Mouse (Mus musculus): ENCODE results near the gene Plppr1. TPM values are rescaled to one million over a fixed set of nuclear protein-coding genes. Genes with fewer than 3 reads are reported as not detected.

Plppr1 gene
- polyA plus RNA-seq, 1 experiment = not detected

GRCm38 (mm10) chr4:49041655-49042054, 17.4 kb upstream of the Plppr1 start:
- no peaks in the 10 kb centered on the region for H3K27me3 ChIP-seq (ENCODE audit: control insufficient read depth, insufficient read depth, insufficient read length)
- no peak for TF ChIP-seq TCF12 (IDR thresholded peaks at IDR 0.05; ENCODE audit: insufficient read depth, poor library complexity, severe bottlenecking)
- no peak for TF ChIP-seq TCF3 (IDR thresholded peaks at IDR 0.05; ENCODE audit: insufficient read length, low read depth)
- no peak for TF ChIP-seq E2F4 (IDR thresholded peaks at IDR 0.05; ENCODE audit: insufficient read depth)
- TF ChIP-seq MYOG (IDR thresholded peaks at IDR 0.05; ENCODE audit: control insufficient read depth in 1 of 3, insufficient read depth in 1 of 3, insufficient read length in 2 of 3, low read depth in 2 of 3) = no peak
- TF ChIP-seq SRF (IDR thresholded peaks at IDR 0.05; ENCODE audit: control insufficient read depth, insufficient read length, low read depth) = no peak
- no peak for TF ChIP-seq MYOD1 (IDR thresholded peaks at IDR 0.05; ENCODE audit: control insufficient read depth in 1 of 3, insufficient read length in 2 of 3, low read depth in 2 of 3)
- no peak for TF ChIP-seq MAX (IDR thresholded peaks at IDR 0.05; ENCODE audit: low read depth)
- no peak for TF ChIP-seq USF1 (IDR thresholded peaks at IDR 0.05; ENCODE audit: low read depth)
- TF ChIP-seq POLR2A (IDR thresholded peaks at IDR 0.05; ENCODE audit: insufficient read length, low read depth) = no peak
- TF ChIP-seq POLR2AphosphoS2 (IDR thresholded peaks at IDR 0.05; ENCODE audit: insufficient read length, low read depth) = no peak
- TF ChIP-seq CEBPB (IDR thresholded peaks at IDR 0.05; ENCODE audit: insufficient read depth, poor library complexity, severe bottlenecking) = no peak
- no peak for TF ChIP-seq REST (IDR thresholded peaks at IDR 0.05; ENCODE audit: insufficient read depth, insufficient read length)
- no peak overlapping the region for H3ac ChIP-seq (ENCODE audit: control insufficient read depth, insufficient read length)
- no peaks in the 10 kb centered on the region for H3K79me2 ChIP-seq (ENCODE audit: control insufficient read depth, insufficient read depth)
- H3K36me3 ChIP-seq (ENCODE audit: control insufficient read depth, insufficient read depth) = no peaks in the 10 kb centered on the region
- no peak overlapping the region for H3K4me2 ChIP-seq (ENCODE audit: low read depth)
- no peak overlapping the region for H3K4me3 ChIP-seq

- Histone ChIP-seq H3ac (ENCODE audit: control insufficient read depth, insufficient read length) (no peak overlapping the region), H3K27me3 (ENCODE audit: control insufficient read depth, insufficient read depth, insufficient read length) (no peaks in the 10 kb centered on the region), H3K36me3 (ENCODE audit: control insufficient read depth, insufficient read depth) (no peaks in the 10 kb centered on the region), H3K4me2 (ENCODE audit: low read depth) (no peak overlapping the region), H3K79me2 (ENCODE audit: control insufficient read depth, insufficient read depth) (no peaks in the 10 kb centered on the region), H3K4me3 (no peak overlapping the region)
- TF ChIP-seq TCF12 (IDR thresholded peaks at IDR 0.05; ENCODE audit: insufficient read depth, poor library complexity, severe bottlenecking) = no peak
- no peak for TF ChIP-seq E2F4 (IDR thresholded peaks at IDR 0.05; ENCODE audit: insufficient read depth)
- TF ChIP-seq MYOG (IDR thresholded peaks at IDR 0.05; ENCODE audit: control insufficient read depth in 1 of 3, insufficient read depth in 1 of 3, insufficient read length in 2 of 3, low read depth in 2 of 3) = no peak
- no peak for TF ChIP-seq MYOD1 (IDR thresholded peaks at IDR 0.05; ENCODE audit: control insufficient read depth in 1 of 3, insufficient read length in 2 of 3, low read depth in 2 of 3)
- TF ChIP-seq USF1 (IDR thresholded peaks at IDR 0.05; ENCODE audit: low read depth) = no peak
- TF ChIP-seq REST (IDR thresholded peaks at IDR 0.05; ENCODE audit: insufficient read depth, insufficient read length) = no peak
- TF ChIP-seq POLR2A (IDR thresholded peaks at IDR 0.05; ENCODE audit: insufficient read length, low read depth) = no peak
- no peak for TF ChIP-seq POLR2AphosphoS2 (IDR thresholded peaks at IDR 0.05; ENCODE audit: insufficient read length, low read depth)
- no peak for TF ChIP-seq CEBPB (IDR thresholded peaks at IDR 0.05; ENCODE audit: insufficient read depth, poor library complexity, severe bottlenecking)
- TF ChIP-seq MAX (IDR thresholded peaks at IDR 0.05; ENCODE audit: low read depth) = no peak
These were observed 8.4 kb upstream of the Plppr1 start for GRCm38 (mm10) chr4:49050628-49051027.

GRCm38 (mm10) chr4:49057916-49058315, 1.2 kb upstream of the Plppr1 start:
- Histone ChIP-seq H3K36me3 (ENCODE audit: control insufficient read depth, insufficient read depth) (no peaks in the 10 kb centered on the region), H3K27me3 (ENCODE audit: control insufficient read depth, insufficient read depth, insufficient read length) (peaks cover 6% of the 10 kb centered on the region), H3ac (ENCODE audit: control insufficient read depth, insufficient read length) (no peak overlapping the region), H3K4me2 (ENCODE audit: low read depth) (no peak overlapping the region), H3K79me2 (ENCODE audit: control insufficient read depth, insufficient read depth) (no peaks in the 10 kb centered on the region), H3K4me3 (no peak overlapping the region)
- TF ChIP-seq SRF (IDR thresholded peaks at IDR 0.05; ENCODE audit: control insufficient read depth, insufficient read length, low read depth) (no peak), TCF3 (IDR thresholded peaks at IDR 0.05; ENCODE audit: insufficient read length, low read depth) (no peak)

GRCm38 (mm10) chr4:49058557-49058956, 516 bp upstream of the Plppr1 start:
- H3K36me3 ChIP-seq (ENCODE audit: control insufficient read depth, insufficient read depth) = no peaks in the 10 kb centered on the region
- H3K4me2 ChIP-seq (ENCODE audit: low read depth) = no peak overlapping the region
- H3ac ChIP-seq (ENCODE audit: control insufficient read depth, insufficient read length) = no peak overlapping the region
- no peak overlapping the region for H3K4me3 ChIP-seq
- H3K27me3 ChIP-seq (ENCODE audit: control insufficient read depth, insufficient read depth, insufficient read length) = peaks cover 6% of the 10 kb centered on the region
- H3K79me2 ChIP-seq (ENCODE audit: control insufficient read depth, insufficient read depth) = no peaks in the 10 kb centered on the region
- TF ChIP-seq POLR2A (IDR thresholded peaks at IDR 0.05; ENCODE audit: insufficient read length, low read depth) (no peak), E2F4 (IDR thresholded peaks at IDR 0.05; ENCODE audit: insufficient read depth) (no peak), TCF12 (IDR thresholded peaks at IDR 0.05; ENCODE audit: insufficient read depth, poor library complexity, severe bottlenecking) (no peak), POLR2AphosphoS2 (IDR thresholded peaks at IDR 0.05; ENCODE audit: insufficient read length, low read depth) (no peak), TCF3 (IDR thresholded peaks at IDR 0.05; ENCODE audit: insufficient read length, low read depth) (no peak), MAX (IDR thresholded peaks at IDR 0.05; ENCODE audit: low read depth) (no peak), REST (IDR thresholded peaks at IDR 0.05; ENCODE audit: insufficient read depth, insufficient read length) (no peak), MYOG (IDR thresholded peaks at IDR 0.05; ENCODE audit: control insufficient read depth in 1 of 3, insufficient read depth in 1 of 3, insufficient read length in 2 of 3, low read depth in 2 of 3) (no peak), USF1 (IDR thresholded peaks at IDR 0.05; ENCODE audit: low read depth) (no peak), CEBPB (IDR thresholded peaks at IDR 0.05; ENCODE audit: insufficient read depth, poor library complexity, severe bottlenecking) (no peak), SRF (IDR thresholded peaks at IDR 0.05; ENCODE audit: control insufficient read depth, insufficient read length, low read depth) (no peak), MYOD1 (IDR thresholded peaks at IDR 0.05; ENCODE audit: control insufficient read depth in 1 of 3, insufficient read length in 2 of 3, low read depth in 2 of 3) (no peak)
